ENCODE assay signal across 15 mouse cellular contexts in the genomic region with DNA sequence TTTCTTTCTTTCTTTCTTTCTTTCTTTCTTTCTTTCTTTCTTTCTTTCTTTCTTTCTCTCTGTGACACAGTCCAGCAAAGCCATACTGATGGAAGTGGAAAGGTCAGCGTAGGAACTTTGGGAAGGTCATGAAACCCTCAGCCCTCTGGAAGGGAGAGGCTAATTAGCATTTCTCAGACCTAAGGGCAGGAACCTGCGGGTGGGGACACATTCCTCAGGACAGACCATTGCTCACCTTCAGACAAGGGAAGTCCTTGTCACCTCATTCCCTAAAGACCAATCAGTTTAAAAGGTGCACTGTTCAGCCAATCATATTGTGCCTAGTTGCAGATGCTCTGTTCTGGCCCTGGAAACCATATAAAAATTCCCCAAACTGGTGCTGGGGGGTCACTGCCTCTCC.
"Had no signal": no experiment of that assay in that cellular context is flagged by ENCODE, and none has a peak within 500 bp of the region (broad histone marks: within the 10 kb centered on the region; RNA-seq: fewer than 3 reads in every experiment).

No protein-coding gene starts in this region.

- H3K9ac ChIP-seq: limb, embryonic 12.5 days; limb, embryonic 15.5 days; liver, embryonic 14.5 days; liver, postnatal 0 days; lung, embryonic 14.5 days; midbrain, embryonic 13.5 days had no signal

- DNase-seq: kidney, postnatal 14 days; kidney, postnatal 4 days; left cerebral cortex, postnatal 4 days; liver, postnatal 0 days; lung, embryonic 14.5 days; lung, postnatal 36 days; thymus, adult 18-20 months; thymus, postnatal 36 days had no signal

- H3K27me3 ChIP-seq: limb, embryonic 12.5 days; limb, embryonic 15.5 days; megakaryocyte, embryonic 14.5 days; midbrain, embryonic 13.5 days had no signal

- H3K4me1 ChIP-seq: limb, embryonic 12.5 days; midbrain, embryonic 10.5 days; midbrain, embryonic 13.5 days had no signal

- H3K9me3 ChIP-seq: limb, embryonic 12.5 days; limb, embryonic 15.5 days; megakaryocyte, embryonic 14.5 days; midbrain, embryonic 10.5 days; midbrain, embryonic 13.5 days had no signal

- H3K36me3 ChIP-seq: limb, embryonic 12.5 days; limb, embryonic 15.5 days; midbrain, embryonic 10.5 days; midbrain, embryonic 13.5 days had no signal

- H3K4me3 ChIP-seq: limb, embryonic 12.5 days; limb, embryonic 15.5 days; megakaryocyte, embryonic 14.5 days; midbrain, embryonic 10.5 days; midbrain, embryonic 13.5 days; myocyte had no signal

- H3K27ac ChIP-seq: limb, embryonic 12.5 days; limb, embryonic 15.5 days; liver, embryonic 14.5 days; midbrain, embryonic 10.5 days; midbrain, embryonic 13.5 days had no signal
